Mouse (Mus musculus) hindbrain, embryonic 11.5 days (tissue): ENCODE results near the gene Pigu. TPM values are rescaled to one million over a fixed set of nuclear protein-coding genes. Genes with fewer than 3 reads are reported as not detected.

Experiments
- ATAC-seq: fragments of 200-750 bp; cut with Nextera tagmentation; 2 replicates; pipeline ENCODE4 v1.8.0; 2017; ENCODE audit warnings: mild to moderate bottlenecking, moderate TSS enrichment, moderate library complexity; ENCODE audit not compliant: low FRiP score
- DNase-seq: peaks from one replicate; pipeline ENCODE4 v3.0.0-alpha.2; 2015; ENCODE audit warnings: low spot score
- H3K27ac ChIP-seq: fragments of 300-500 bp; sonication (generic); 2 replicates; pipeline ENCODE4 v1.5.1; 2014; ENCODE audit warnings: mild to moderate bottlenecking, low read depth, low read length
- H3K27me3 ChIP-seq: fragments of 300-500 bp; sonication (generic); 2 replicates; pipeline ENCODE4 v1.6.1; 2014; ENCODE audit warnings: mild to moderate bottlenecking, low read length, moderate library complexity, mixed read lengths; ENCODE audit not compliant: control insufficient read depth, insufficient read depth
- H3K36me3 ChIP-seq: fragments of 300-500 bp; sonication (generic); 2 replicates; pipeline ENCODE4 v1.6.1; 2014; ENCODE audit warnings: mild to moderate bottlenecking, low read length, moderate library complexity, mixed read lengths; ENCODE audit not compliant: control insufficient read depth, insufficient read depth
- H3K4me1 ChIP-seq: fragments of 300-500 bp; sonication (generic); replicated peaks from 2 replicates; pipeline ENCODE4 v1.6.1; 2014; ENCODE audit warnings: low read length, mixed read lengths; ENCODE audit not compliant: control insufficient read depth, insufficient read depth
- H3K4me2 ChIP-seq: fragments of 300-500 bp; sonication (generic); replicated peaks from 2 replicates; pipeline ENCODE4 v1.6.1; 2014; ENCODE audit warnings: mild to moderate bottlenecking, low read depth, low read length
- H3K4me3 ChIP-seq: fragments of 300-500 bp; sonication (generic); 2 replicates; pipeline ENCODE4 v1.5.1; 2014; ENCODE audit warnings: low read depth, low read length
- H3K9ac ChIP-seq: fragments of 300-500 bp; sonication (generic); 2 replicates; pipeline ENCODE4 v1.6.1; 2014; ENCODE audit warnings: low read depth, low read length
- H3K9me3 ChIP-seq: fragments of 300-500 bp; sonication (generic); 2 replicates; pipeline ENCODE4 v1.6.1; 2016; ENCODE audit warnings: low read length; ENCODE audit not compliant: control insufficient read depth
- WGBS: fragments of 180-500 bp; shearing (Covaris S2); extraction: QIAGEN DNeasy Blood & Tissue Kit; methylation state at CpG from one replicate; pipeline ENCODE4 v1.1.7; 2014; 5-methylcytosine and 5-hydroxymethylcytosine counted together
- polyA plus RNA-seq: library from polyadenylated mRNA; unstranded; fragments of >200 nt; fragmentation: Nextera tagmentation; extraction: Ambion mirVana; gene quantifications from 2 replicates; pipeline ENCODE4 v1.2.1, GENCODE M21; 2014

Pigu gene
- polyA plus RNA-seq, 1 experiment from 2014 or later: 56.8 TPM

GRCm38 (mm10) chr2:155374521-155374920 lies 17.3 kb upstream of the Pigu start:
- H3K9ac ChIP-seq: no peak overlapping the region
- no peak for ATAC-seq
- H3K36me3 ChIP-seq: no peaks in the 10 kb centered on the region
- DNase-seq: no peak
- H3K27me3 ChIP-seq: 0 out of 2 replicates have a peak, but pooled peaks cover under 1% of the 10 kb centered on the region
- no peak overlapping the region for H3K4me3 ChIP-seq
- no peak overlapping the region for H3K4me2 ChIP-seq
- H3K27ac ChIP-seq: no peak overlapping the region
- H3K4me1 ChIP-seq: no peaks in the 10 kb centered on the region
- no peaks in the 10 kb centered on the region for H3K9me3 ChIP-seq

GRCm38 (mm10) chr2:155373886-155374285 lies 16.7 kb upstream of the Pigu start:
- 77% methylated on average over 1 of the region's 1 CpGs for WGBS
- H3K9ac ChIP-seq: no peak overlapping the region
- no peaks in the 10 kb centered on the region for H3K9me3 ChIP-seq
- no peak for ATAC-seq
- no peak overlapping the region for H3K4me3 ChIP-seq
- no peaks in the 10 kb centered on the region for H3K27me3 ChIP-seq
- DNase-seq: no peak
- H3K4me1 ChIP-seq: no peaks in the 10 kb centered on the region
- H3K27ac ChIP-seq: no peak overlapping the region
- H3K4me2 ChIP-seq: no peak overlapping the region
- no peaks in the 10 kb centered on the region for H3K36me3 ChIP-seq

DNA sequence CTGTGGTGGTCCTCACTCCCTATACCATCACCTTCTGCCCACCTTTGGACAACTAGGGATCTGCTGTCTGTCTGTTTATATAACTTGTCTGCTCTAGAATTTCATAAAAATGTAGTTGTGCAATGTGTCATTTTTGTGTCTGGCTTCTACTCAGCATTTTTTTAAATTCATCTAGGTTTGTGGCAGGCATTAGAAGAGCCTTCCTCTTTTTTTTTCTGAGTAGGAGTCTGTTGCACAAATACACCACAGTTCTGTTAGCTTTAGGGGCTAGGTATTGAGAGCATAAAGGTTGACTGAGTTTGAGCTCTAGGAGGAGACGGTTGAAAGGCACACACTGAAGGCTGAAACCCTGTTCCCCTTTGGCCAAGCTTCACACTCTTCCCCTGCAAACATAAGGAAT lies 16.1 kb upstream of the Pigu start:
- Histone ChIP-seq H3K27me3 (no peaks in the 10 kb centered on the region), H3K4me2 (no peak overlapping the region), H3K27ac (no peak overlapping the region), H3K4me1 (no peaks in the 10 kb centered on the region), H3K36me3 (no peaks in the 10 kb centered on the region), H3K9ac (no peak overlapping the region), H3K9me3 (no peaks in the 10 kb centered on the region), H3K4me3 (no peak overlapping the region)
- 83% methylated on average over 1 of the region's 1 CpGs for WGBS
- ATAC-seq (no peak), DNase-seq (no peak)

- ATAC-seq (no peak), DNase-seq (no peak)
- H3K4me2 ChIP-seq: no peak overlapping the region
- H3K27ac ChIP-seq: no peak overlapping the region
- H3K4me3 ChIP-seq: no peak overlapping the region
- H3K27me3 ChIP-seq: no peaks in the 10 kb centered on the region
- H3K9me3 ChIP-seq: no peaks in the 10 kb centered on the region
- H3K9ac ChIP-seq: no peak overlapping the region
- WGBS: 65% methylated on average over 4 of the region's 4 CpGs
- no peaks in the 10 kb centered on the region for H3K4me1 ChIP-seq
- H3K36me3 ChIP-seq: no peaks in the 10 kb centered on the region
These were observed 15.2 kb upstream of the Pigu start for GRCm38 (mm10) chr2:155372451-155372850.

GRCm38 (mm10) chr2:155369333-155369883 lies 12.2 kb upstream of the Pigu start:
- no peak overlapping the region for H3K4me2 ChIP-seq
- ATAC-seq: no peak

DNA sequence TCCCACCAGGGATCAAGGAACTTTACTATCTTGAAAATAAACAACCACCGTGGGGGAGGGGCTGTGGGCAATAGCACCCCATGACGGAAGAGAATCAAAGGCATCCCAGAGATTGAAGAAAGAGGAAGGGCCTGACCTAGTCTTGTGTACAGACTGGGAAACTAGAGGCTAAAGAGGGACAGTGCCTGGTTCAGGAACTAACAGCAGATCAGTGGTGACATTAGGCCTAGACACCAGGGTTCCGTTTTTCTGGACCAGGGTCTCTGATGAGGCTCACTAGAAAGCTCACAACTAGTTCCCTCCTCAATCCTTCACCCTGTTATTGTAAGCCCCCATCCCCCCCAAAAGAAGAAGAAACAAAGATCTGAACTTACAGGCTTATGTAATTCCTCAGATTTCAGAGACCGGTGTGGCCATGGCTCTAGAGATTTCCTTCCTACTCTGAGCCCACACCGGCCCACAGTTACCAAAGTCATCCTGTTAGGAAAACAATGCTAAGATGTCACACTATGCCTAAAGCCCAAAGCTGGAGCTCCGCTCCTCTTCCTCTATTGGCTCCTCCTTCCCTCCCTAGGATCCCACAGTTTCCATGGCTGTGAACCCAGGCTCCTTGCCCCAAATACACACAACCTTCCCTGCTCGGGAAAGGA lies 10.5 kb upstream of the Pigu start:
- no peak overlapping the region for H3K4me3 ChIP-seq
- WGBS: 85% methylated on average over 7 of the region's 7 CpGs
- ATAC-seq (no peak), DNase-seq (no peak)
- no peaks in the 10 kb centered on the region for H3K4me1 ChIP-seq
- no peak overlapping the region for H3K27ac ChIP-seq
- H3K4me2 ChIP-seq: no peak overlapping the region
- H3K9me3 ChIP-seq: no peaks in the 10 kb centered on the region
- no peaks in the 10 kb centered on the region for H3K27me3 ChIP-seq
- no peaks in the 10 kb centered on the region for H3K36me3 ChIP-seq
- H3K9ac ChIP-seq: no peak overlapping the region

More at GRCm38 (mm10) chr2:155369333-155369883, 12.2 kb upstream of the Pigu start:
- Histone ChIP-seq H3K4me1 (no peaks in the 10 kb centered on the region), H3K27me3 (no peaks in the 10 kb centered on the region), H3K36me3 (no peaks in the 10 kb centered on the region), H3K27ac (no peak overlapping the region), H3K9ac (no peak overlapping the region), H3K9me3 (no peaks in the 10 kb centered on the region), H3K4me3 (no peak overlapping the region)
- WGBS: 73% methylated on average over 7 of the region's 7 CpGs
- no peak for DNase-seq

DNA sequence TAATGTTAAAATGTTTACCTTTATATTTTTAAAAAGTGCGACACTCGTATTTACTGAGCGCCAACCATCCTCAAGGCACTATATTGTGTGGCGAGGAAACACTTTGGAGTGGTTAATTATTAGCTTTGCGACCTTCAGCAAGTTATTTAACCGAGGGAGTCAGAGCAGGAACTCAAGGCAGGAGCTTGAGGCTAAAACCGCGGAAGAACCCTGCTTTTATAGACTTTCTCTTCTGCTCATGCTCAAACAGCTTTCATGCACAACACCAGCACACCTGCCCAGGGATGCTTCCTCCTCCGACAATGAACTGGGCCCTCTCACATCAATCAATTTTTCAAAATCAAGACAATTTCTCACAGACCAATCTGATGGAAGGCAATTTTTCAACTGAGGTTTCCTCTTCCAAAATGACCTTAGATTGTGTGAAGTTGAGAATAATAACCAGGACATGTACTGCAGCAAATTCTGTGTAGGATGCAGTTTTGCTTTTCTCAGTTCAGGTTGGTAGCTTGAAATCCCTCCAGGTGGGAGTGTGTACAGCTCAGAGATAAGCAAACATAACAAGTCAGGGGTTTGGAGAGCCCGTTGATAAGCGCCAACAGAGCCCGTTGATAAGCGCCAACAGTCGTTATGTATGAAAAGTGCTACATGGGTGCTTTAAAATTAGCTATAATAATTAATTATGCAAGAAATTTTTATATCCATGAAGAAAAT lies 613 bp upstream of the Pigu start:
- H3K4me1 ChIP-seq: 0 out of 2 replicates have a peak, but pooled peaks cover 2% of the 10 kb centered on the region
- DNase-seq (peak; percentile 38), ATAC-seq (peak; percentile 62)
- no peaks in the 10 kb centered on the region for H3K36me3 ChIP-seq
- peak overlapping the region; percentile 79 for H3K4me3 ChIP-seq
- H3K9me3 ChIP-seq: no peaks in the 10 kb centered on the region
- H3K4me2 ChIP-seq: peak overlapping the region; percentile 41
- no peak overlapping the region for H3K27ac ChIP-seq
- 38% methylated on average over 14 of the region's 14 CpGs for WGBS
- H3K9ac ChIP-seq: peak overlapping the region; percentile 46
- no peaks in the 10 kb centered on the region for H3K27me3 ChIP-seq

- WGBS: 94% methylated on average over 3 of the region's 3 CpGs
These were observed 2.8 kb downstream of the Pigu start for GRCm38 (mm10) chr2:155354402-155354801.

DNA sequence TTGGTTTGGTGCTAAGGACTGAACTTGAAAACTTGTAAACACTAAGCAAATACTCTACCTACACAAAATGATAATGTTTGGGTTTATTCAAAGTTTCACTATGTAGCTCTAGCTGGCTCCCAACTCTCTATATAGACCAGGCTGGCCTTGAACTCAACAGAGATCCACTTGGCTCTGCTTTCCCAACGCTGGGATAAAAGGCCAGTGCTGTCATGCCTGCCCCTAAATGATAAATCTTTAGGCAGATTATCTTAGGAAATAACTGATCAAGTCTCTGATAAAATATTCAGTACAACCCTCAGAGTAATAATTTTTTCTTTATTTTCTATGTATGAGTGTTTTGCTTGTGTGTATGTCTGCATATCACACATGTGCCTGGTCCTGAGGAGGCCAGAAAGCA lies 10.6 kb downstream of the Pigu start:
- H3K27ac ChIP-seq: no peak overlapping the region
- H3K4me1 ChIP-seq: no peaks in the 10 kb centered on the region
- H3K4me2 ChIP-seq: no peak overlapping the region
- DNase-seq: no peak
- WGBS: 97% methylated on average over 1 of the region's 1 CpGs
- H3K4me3 ChIP-seq: no peak overlapping the region
- no peak overlapping the region for H3K9ac ChIP-seq
- H3K27me3 ChIP-seq: no peaks in the 10 kb centered on the region
- no peak for ATAC-seq
- H3K9me3 ChIP-seq: no peaks in the 10 kb centered on the region
- H3K36me3 ChIP-seq: no peaks in the 10 kb centered on the region

More at GRCm38 (mm10) chr2:155354402-155354801, 2.8 kb downstream of the Pigu start:
- Histone ChIP-seq H3K27me3 (no peaks in the 10 kb centered on the region), H3K4me2 (no peak overlapping the region), H3K27ac (no peak overlapping the region), H3K4me3 (no peak overlapping the region), H3K4me1 (0 out of 2 replicates have a peak, but pooled peaks cover 2% of the 10 kb centered on the region), H3K36me3 (no peaks in the 10 kb centered on the region), H3K9ac (no peak overlapping the region), H3K9me3 (no peaks in the 10 kb centered on the region)
- DNase-seq: no peak
- ATAC-seq: no peak
